ENCODE assay signal across 8 mouse cellular contexts in genomic region chr6:145863065-145863971, GRCm38 (mm10). TPM values are rescaled to one million over a fixed set of nuclear protein-coding genes. Genes with fewer than 3 reads are reported as not detected.
DNase-seq lines count a peak whose midpoint lies in the region; ATAC-seq and TF ChIP-seq lines count a peak whose summit lies in the region.

No protein-coding gene starts in this region.

- H3K4me1 ChIP-seq in embryonic facial prominence, embryonic 11.5 days (ENCODE audit: control insufficient read depth, insufficient read depth, low read length), result peaks cover 2% of the 10 kb centered on the region
- peaks cover 6% of the 10 kb centered on the region for H3K4me1 ChIP-seq in heart, adult 2 months (ENCODE audit: control insufficient read depth, insufficient read depth, low read length)
- H3K4me1 ChIP-seq in limb, embryonic 12.5 days (replicated peaks), result peaks cover 35% of the 10 kb centered on the region
- peaks cover 46% of the 10 kb centered on the region for H3K4me1 ChIP-seq in midbrain, embryonic 15.5 days

- intact Hi-C loops in heart, adult 2 months (cut with DNase I), result no loop called here

- peak overlapping the region; percentile 37 for H3K9ac ChIP-seq in embryonic facial prominence, embryonic 11.5 days (replicated peaks; ENCODE audit: low read length)
- peak overlapping the region; percentile 99 for H3K9ac ChIP-seq in heart, adult 2 months (ENCODE audit: low read depth, low read length)
- peak overlapping the region; percentile 66 for H3K9ac ChIP-seq in limb, embryonic 12.5 days (replicated peaks)
- peak overlapping the region; percentile 71 for H3K9ac ChIP-seq in midbrain, embryonic 15.5 days

- no peaks in the 10 kb centered on the region for H3K36me3 ChIP-seq in embryonic facial prominence, embryonic 11.5 days (replicated peaks; ENCODE audit: control insufficient read depth, insufficient read depth, low read depth, low read length)
- peaks cover 10% of the 10 kb centered on the region for H3K36me3 ChIP-seq in heart, adult 2 months (ENCODE audit: control insufficient read depth, insufficient read depth, low read length)
- H3K36me3 ChIP-seq in limb, embryonic 12.5 days, result no peaks in the 10 kb centered on the region
- no peaks in the 10 kb centered on the region for H3K36me3 ChIP-seq in midbrain, embryonic 15.5 days (replicated peaks)

- H3K27me3 ChIP-seq in embryonic facial prominence, embryonic 11.5 days (ENCODE audit: control insufficient read depth, insufficient read depth, low read length), result peaks cover 27% of the 10 kb centered on the region
- no peaks in the 10 kb centered on the region for H3K27me3 ChIP-seq in heart, adult 2 months (ENCODE audit: control insufficient read depth, insufficient read depth, low read length)
- H3K27me3 ChIP-seq in limb, embryonic 12.5 days, result peaks cover 74% of the 10 kb centered on the region
- peaks cover 24% of the 10 kb centered on the region; the same call in 1 of the 2 replicates for H3K27me3 ChIP-seq in midbrain, embryonic 15.5 days (replicated peaks)

- WGBS in embryonic facial prominence, embryonic 11.5 days, result under 1% methylated on average over 96 of the region's 105 CpGs
- WGBS in heart, adult 2 months, result under 1% methylated on average over 105 of the region's 105 CpGs
- under 1% methylated on average over 105 of the region's 105 CpGs for WGBS in limb, embryonic 12.5 days
- WGBS in midbrain, embryonic 15.5 days, result under 1% methylated on average over 86 of the region's 105 CpGs

- 0 out of 2 replicates have a peak, but pooled peaks cover 4% of the 10 kb centered on the region for H3K79me2 ChIP-seq in heart, adult 2 months (replicated peaks; ENCODE audit: control insufficient read depth, insufficient read depth, low read length)

- DNase-seq in urinary bladder, adult 18-20 months (ENCODE audit: low spot score in 2 of 2), result peak; percentile 66 to 68
- no peak for DNase-seq in urinary bladder, postnatal 10 days (ENCODE audit: low spot score)
- peak; percentile 79 for DNase-seq in embryonic facial prominence, embryonic 11.5 days (ENCODE audit: low spot score)
- DNase-seq in heart, adult 2 months, result peak; percentile 81 to 85
- DNase-seq in kidney, adult 8-10 months, result peak; percentile 45 to 52
- peak; percentile 30 to 74 for DNase-seq in spleen, postnatal 4 days (ENCODE audit: low spot score in 2 of 2)

- peak; percentile 55 for TF ChIP-seq POLR2A in heart, adult 2 months (IDR thresholded peaks at IDR 0.05; ENCODE audit: insufficient read depth, low read depth, low read length)

- peak; percentile 69 for ATAC-seq in embryonic facial prominence, embryonic 11.5 days (replicated peaks; ENCODE audit: insufficient number of reproducible peaks, low FRiP score, low TSS enrichment, low read depth)
- ATAC-seq in limb, embryonic 12.5 days (ENCODE audit: insufficient number of reproducible peaks, insufficient read depth, low FRiP score, low TSS enrichment, low read depth), result 0 out of 2 replicates have a peak, but pooled peaks have one; percentile 48
- ATAC-seq in midbrain, embryonic 15.5 days (replicated peaks), result peak; percentile 76

- no peaks in the 10 kb centered on the region for H3K9me3 ChIP-seq in embryonic facial prominence, embryonic 11.5 days (replicated peaks; ENCODE audit: control insufficient read depth, low read length)
- H3K9me3 ChIP-seq in limb, embryonic 12.5 days, result no peaks in the 10 kb centered on the region
- no peaks in the 10 kb centered on the region for H3K9me3 ChIP-seq in midbrain, embryonic 15.5 days

- peak overlapping the region; percentile 52 for H3K4me3 ChIP-seq in embryonic facial prominence, embryonic 11.5 days (ENCODE audit: low read depth, low read length)
- peak overlapping the region; percentile 66 for H3K4me3 ChIP-seq in heart, adult 2 months
- H3K4me3 ChIP-seq in limb, embryonic 12.5 days (replicated peaks), result peak overlapping the region; percentile 64
- peak overlapping the region; percentile 58 for H3K4me3 ChIP-seq in midbrain, embryonic 15.5 days

- peak overlapping the region; percentile 95 for H3K4me2 ChIP-seq in embryonic facial prominence, embryonic 11.5 days (ENCODE audit: low read depth, low read length)
- H3K4me2 ChIP-seq in limb, embryonic 12.5 days, result peak overlapping the region; percentile 100
- peak overlapping the region; percentile 99 for H3K4me2 ChIP-seq in midbrain, embryonic 15.5 days

- TF ChIP-seq CTCF in heart, adult 2 months (IDR thresholded peaks at IDR 0.05), result no peak

- TF ChIP-seq EP300 in heart, adult 2 months (IDR thresholded peaks at IDR 0.05; ENCODE audit: insufficient read depth, low read depth, low read length), result peak; percentile 39; the same call in 1 of the 2 replicates

- H3K27ac ChIP-seq in embryonic facial prominence, embryonic 11.5 days (replicated peaks; ENCODE audit: low read depth, low read length), result no peak overlapping the region
- peak overlapping the region; percentile 80 for H3K27ac ChIP-seq in heart, adult 2 months
- H3K27ac ChIP-seq in limb, embryonic 12.5 days, result no peak overlapping the region
- peak overlapping the region; percentile 65 for H3K27ac ChIP-seq in midbrain, embryonic 15.5 days

RNA-seq across cellular contexts. Expression of gene Bhlhe41, which starts 2.0 kb away (rescaled TPM):
- 1.7 and 2.0 TPM in 2 replicates for polyA plus RNA-seq in embryonic facial prominence, embryonic 11.5 days (2014; fragmentation: Nextera tagmentation; extraction: Ambion mirVana)
- 10 to 100 TPM; 10.4 to 32.3 TPM for total RNA-seq in heart, adult 2 months (2021)
- polyA plus RNA-seq in heart, adult 2 months (2012; rRNA removed), result 4.7 and 4.9 TPM in 2 replicates
- polyA plus RNA-seq in limb, embryonic 12.5 days (2016; fragmentation: Nextera tagmentation; extraction: Ambion mirVana), result 0.98 and 1.3 TPM in 2 replicates
- 6.5 and 8.2 TPM in 2 replicates for polyA plus RNA-seq in midbrain, embryonic 15.5 days (2015; fragmentation: Nextera tagmentation; extraction: Ambion mirVana)

Comparison
In these comparisons a context has a peak if more than half of its experiments do, and no peak if none do; other contexts are left out.
1. H3K27ac ChIP-seq: peak in heart, adult 2 months (single experiment) and midbrain, embryonic 15.5 days (single experiment); none in embryonic facial prominence, embryonic 11.5 days (single experiment) and limb, embryonic 12.5 days (single experiment).
2. H3K9ac ChIP-seq: peak in every context shown above with its lines; median percentile 99 in heart, adult 2 months; 71 in midbrain, embryonic 15.5 days; 66 in limb, embryonic 12.5 days; 37 in embryonic facial prominence, embryonic 11.5 days.
3. Peak in every context shown above with its lines, with median percentiles within 50 percentile points of each other: ATAC-seq, H3K4me2 ChIP-seq and H3K4me3 ChIP-seq.